Mouse (Mus musculus): Measurements from ENCODE around the gene Kif5a.

Kif5a gene

DNA sequence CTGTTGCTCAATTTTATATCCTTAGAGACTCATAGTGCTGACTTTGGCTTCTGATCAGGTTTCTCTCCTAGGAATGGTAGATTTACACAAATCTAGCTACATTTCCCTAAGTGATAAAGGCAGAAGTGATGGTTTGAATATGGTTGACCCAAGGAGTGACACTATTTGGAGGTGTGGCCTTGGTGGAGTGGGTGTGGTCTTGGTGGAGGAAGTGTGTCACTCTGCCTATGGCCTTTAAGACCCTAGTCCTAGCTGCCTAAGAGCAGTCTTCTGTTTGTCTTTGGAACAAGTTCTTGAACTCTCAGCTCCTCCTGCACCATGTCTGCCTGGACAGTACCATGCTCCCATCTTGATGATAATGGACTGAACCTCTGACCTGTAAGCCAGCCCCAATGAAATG is 46.0 kb downstream of the Kif5a start:
- no peak for DNase-seq (ENCODE audit: inconsistent age in 2 of 2, low spot score in 1 of 2)

DNA sequence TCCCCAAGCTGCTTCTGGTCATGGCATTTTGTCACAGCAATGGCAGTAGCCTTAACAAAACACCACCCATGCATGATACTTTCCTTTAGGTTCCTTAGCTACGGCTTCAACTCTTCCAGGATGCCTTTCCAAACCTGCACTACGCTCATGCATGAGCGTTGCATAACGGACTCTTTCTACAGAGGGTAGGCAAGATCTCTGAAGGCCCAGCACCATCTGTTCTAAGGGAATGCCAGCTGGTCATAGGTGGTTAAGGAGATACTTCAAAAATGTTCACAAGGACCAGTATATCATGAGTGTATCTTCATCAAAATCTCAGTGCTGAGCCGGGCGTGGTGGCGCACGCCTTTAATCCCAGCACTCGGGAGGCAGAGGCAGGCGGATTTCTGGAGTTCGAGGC is 46.7 kb downstream of the Kif5a start:
- DNase-seq (ENCODE audit: inconsistent age in 2 of 2, low spot score in 1 of 2) = no peak

DNA sequence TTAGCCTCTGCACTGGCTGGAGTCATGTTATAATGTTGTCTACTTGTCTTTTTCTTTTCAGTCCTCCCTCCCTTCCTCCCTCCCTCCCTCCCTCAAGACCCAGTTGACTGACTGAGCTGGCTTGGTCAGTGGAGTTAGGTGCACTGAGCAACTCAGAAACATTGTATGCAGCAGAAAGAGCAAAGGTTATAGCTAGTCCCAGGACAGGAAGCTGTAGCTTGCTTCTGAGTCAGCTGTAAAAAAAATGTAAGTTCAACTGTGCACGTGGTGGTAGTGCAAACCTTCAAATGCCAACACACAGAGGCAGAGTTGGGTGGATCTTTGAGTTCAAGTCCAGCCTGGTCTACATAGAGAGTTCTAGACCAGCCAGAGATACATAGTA is 48.7 kb downstream of the Kif5a start:
- DNase-seq (ENCODE audit: inconsistent age in 2 of 2, low spot score in 1 of 2) = no peak

DNA sequence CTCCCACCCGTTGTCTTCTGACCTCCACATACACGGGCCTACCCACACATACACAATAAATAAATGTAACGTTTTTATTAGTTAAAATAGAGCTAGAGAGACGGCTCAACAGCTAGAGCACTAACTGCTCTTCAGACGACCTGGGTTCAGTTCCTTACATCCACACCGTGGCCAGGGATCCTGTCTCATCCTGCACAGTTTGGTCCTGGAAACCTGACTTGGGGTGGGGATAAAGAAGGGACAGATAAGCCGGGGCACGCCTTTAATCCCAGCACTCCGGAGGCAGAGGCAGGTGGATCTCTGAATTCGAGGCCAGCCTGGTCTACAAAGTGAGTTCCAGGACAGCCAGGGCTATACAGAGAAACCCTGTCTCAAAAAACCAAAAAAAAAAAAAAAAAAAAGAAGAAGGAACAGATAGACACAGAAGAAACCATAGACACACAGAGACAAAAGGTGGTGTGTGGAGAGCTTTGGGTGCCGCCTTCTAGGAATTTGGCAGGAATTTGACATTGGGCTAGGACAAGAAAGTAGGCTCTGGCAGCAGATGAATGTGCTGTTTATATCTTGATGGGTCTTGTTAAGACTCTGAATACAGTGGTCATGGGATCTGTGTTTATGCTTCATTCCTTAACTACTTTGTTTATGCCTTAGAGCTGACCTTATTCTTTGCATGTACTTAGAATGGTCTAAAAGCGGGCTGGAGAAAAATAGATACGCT is 49.3 kb downstream of the Kif5a start:
- DNase-seq (ENCODE audit: inconsistent age in 2 of 2, low spot score in 1 of 2) = no peak

DNA sequence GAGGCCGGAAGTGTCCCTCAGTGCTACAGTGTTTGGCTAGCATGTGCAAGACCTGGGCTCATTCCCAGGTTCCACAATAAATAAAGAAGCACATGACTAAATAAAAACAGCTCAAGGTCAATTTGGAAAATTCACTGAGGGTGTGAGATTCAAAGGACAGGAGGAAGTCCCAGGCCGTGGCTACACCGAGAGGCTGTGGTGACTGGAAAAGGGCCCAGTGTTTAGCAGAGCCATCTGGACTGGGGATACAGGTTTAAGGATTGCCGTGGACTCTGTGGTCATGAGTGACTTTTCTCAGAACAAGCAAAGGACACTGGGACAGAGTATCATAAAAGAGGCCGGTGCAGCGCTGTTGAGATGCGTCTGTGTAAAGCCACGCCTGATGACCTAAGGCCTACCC is 49.9 kb downstream of the Kif5a start:
- DNase-seq (ENCODE audit: inconsistent age in 2 of 2, low spot score in 1 of 2) = peak in 1 of 2 experiments; percentile 24

DNA sequence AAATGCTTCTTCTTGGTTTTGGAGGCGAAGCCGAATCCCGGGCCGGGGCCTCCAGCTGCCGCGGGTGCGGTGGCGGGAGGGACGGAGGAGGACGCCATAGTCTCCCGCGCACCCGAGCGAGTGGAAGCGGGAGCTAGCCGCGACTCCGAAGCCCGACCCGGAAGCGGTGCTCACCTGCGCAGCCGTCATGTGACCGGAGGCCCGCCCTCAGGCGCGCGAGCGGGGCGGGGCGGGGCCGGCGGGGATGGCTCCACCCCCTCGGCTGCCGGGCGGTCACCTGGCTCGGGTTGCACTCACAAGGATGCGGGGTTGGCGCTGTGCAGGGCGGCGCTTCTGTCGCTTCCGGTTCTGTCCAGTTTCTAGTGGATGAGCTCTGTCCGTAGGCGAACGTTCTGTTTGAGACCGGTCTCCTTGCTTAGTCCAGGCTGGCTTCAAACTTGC is 51.7 kb downstream of the Kif5a start, which contains the start of gene Pip4k2c:
TSS of gene Pip4k2c (minus strand) at position 172 of the 441 bp plus-strand sequence.
- peak; percentile 96 to 97 for DNase-seq (ENCODE audit: inconsistent age in 2 of 2, low spot score in 1 of 2)

DNA sequence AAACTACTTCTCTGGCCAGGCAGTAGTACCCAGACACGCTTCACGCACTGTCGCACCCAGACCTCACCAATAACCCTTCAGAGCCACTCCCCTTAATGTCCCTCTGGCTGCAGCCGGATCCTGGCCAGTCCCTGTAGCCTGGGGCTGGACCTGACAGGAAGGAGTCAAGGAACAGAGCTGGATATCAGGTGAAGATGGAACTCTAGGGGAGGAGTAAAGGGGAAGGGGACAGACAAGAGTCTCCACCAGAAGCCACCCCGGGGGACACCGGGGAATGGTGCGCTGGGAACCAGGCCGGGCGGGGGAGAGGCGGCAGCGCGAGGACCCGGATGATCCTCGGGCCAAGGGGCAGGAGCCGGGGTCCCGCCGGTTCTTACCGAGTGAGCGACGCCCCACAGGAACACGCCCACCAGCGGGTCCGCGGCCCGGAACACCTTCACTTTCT is 52.2 kb downstream of the Kif5a start:
- DNase-seq (ENCODE audit: inconsistent age in 2 of 2, low spot score in 1 of 2) = no peak

DNA sequence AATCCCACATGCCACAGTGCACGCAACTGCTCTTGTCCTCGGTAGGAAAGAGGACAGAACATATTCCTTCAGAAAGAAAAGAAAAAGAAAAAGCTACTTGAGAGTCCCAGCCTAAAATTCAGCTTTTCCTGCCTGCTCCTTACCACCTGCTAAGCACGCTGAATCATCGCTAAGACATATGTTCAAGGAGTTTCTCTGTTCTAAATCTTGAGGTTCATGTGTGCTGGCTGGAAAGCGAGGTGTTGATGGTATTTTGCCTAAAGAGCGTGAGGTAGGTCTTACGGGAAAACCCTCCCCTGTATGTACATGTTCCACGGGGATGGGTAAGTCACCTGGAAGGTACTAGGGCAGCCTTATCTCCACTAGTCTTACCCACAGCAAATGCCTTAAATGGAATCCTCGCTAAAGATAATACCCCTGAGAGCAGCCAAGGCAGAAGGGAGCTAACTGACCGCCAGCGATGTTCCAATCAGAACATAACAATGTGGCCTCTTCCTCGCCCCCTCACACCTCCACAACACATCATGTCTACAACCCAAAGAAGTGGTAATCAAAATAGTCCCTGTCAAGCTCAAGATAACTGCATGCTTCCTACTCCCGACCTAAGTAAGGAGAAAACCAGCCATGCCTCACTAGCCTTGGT is 53.1 kb downstream of the Kif5a start:
- no peak for DNase-seq (ENCODE audit: inconsistent age in 2 of 2, low spot score in 1 of 2)

DNA sequence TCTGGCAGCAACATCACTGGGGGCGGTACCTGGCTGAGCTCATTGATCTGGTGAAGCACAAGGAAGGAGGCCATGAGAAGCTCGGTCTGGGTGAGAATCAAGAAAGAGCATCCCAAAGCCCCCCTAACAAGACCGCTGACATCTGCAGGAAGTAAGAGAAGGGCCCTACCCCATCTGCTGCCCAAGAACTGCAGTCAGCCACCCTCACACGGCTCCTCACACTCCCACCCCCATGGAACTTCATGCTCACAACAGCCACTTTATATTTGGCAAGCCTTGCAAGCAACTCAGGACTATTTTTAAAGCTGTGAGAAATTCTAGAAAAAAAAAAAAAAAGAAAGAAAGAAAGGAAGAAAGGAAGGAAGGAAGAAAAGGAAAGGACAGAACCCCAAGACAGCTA is 54.2 kb downstream of the Kif5a start:
- DNase-seq (ENCODE audit: inconsistent age in 2 of 2, low spot score in 1 of 2) = no peak

DNA sequence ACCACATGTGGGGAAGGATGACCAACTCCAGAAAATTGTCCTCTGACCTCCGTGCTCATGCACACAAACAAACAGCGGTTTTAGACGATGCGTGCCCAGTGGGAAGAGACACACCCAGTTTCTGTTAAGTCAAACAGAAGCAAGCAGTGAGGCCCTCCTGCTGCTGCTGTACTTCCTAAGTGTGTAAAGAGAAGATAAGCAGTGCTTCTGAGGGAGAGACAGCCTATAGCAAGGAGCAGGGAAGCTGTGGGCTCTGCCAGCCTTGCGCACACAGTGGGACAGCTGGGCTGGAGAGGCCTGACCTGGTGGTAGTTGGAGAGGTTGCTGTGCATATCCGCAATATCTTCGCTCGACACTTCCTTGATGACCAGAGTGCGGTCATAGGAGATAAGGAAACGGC is 57.8 kb downstream of the Kif5a start:
- DNase-seq (ENCODE audit: inconsistent age in 2 of 2, low spot score in 1 of 2) = no peak

DNA sequence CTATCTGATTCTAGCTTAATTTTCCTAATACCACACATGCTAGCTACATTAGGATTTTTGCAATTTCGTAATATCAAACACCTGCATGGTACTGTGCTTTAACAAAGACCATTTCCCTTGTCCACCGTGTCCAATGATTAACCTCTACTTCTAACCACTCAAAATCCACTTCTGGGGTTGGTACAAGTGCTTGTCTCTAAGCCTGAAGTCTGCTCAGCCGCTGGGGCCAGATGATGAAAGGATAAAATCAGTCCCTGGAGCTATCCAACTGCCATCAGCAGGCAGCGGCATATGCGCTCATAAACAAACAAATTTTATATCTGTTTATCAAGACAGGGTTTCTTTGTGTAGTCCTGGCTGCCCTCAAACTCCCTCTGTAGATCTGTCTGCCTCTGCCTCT is 58.6 kb downstream of the Kif5a start:
- DNase-seq (ENCODE audit: inconsistent age in 2 of 2, low spot score in 1 of 2) = no peak

DNA sequence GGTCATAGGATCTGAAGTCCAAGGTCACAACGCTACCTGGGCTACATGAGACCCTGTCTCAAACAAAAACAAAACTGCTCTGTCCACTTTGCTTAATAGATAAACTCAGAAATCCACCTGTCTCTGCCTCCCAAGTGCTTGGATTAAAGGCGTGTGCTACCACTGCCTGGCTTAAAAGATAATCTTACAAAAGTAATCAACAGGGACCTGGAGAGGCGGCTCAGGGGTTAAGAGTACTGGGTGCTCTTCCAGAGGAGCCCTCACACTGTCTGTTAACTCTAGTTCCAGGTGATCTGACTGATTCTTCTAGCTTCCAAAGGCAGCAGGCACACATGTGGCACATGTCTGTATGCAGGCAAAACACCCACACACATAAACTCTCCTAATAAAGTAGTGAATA is 60.0 kb downstream of the Kif5a start:
- no peak for DNase-seq (ENCODE audit: inconsistent age in 2 of 2, low spot score in 1 of 2)

DNA sequence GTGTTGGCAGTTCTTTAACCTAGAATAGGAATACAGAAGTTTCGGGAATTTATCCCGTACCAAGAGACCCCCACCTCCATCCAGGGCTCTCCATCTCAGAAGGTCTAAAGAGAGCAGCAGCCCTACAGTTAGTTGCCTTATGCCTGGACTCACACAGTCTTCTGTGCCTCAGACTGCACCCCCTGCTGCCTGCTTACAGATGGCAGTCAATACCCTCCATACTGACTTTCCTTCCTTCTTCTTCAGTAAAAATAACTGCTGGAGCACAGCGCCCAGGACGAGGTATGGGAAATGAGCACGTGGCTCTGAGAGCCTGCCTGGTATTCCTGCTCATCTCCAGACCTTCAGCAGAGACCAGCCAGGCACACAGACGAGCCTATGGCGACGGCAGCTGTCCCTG is 62.9 kb downstream of the Kif5a start:
- DNase-seq (ENCODE audit: inconsistent age in 2 of 2, low spot score in 1 of 2) = no peak

DNA sequence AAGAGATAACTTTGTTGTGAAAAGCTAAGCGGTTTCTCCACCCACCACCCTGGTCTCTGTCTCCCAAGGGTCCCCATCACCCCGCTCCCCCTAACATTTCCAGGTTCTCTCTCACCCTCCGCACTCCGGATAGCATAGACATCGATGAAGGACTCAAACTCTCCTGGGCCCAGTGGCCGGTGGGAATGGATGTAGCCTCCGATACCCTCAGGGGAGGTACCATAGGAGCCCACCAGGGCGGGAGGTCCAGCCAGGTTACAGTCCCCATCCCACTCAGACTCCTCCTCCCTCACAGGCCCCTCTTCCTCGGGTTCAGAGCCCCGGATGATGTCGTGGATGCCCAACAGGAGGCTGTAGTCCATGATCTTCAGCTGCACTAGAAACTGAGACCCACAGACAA is 63.7 kb downstream of the Kif5a start:
- no peak for DNase-seq (ENCODE audit: inconsistent age in 2 of 2, low spot score in 1 of 2)

DNA sequence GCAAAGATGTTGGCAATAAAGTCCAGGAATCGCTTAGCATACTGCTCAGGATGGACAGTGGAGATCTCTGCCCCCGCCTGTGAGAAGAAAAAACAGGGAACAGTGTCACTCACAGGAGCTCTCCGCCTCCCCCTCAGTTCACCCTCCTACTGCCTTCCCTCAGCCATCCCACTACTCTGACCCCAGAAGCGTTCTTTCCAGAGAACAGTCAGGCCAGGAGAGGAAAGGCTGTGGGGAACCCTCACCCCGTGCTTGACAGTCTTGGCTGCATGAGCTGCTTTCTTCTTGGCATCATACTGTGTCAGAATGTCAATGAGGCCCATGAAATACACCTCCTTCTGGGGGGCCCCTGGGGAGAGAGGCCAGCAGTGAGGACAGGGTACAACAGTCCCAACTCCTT is 64.1 kb downstream of the Kif5a start:
- DNase-seq (ENCODE audit: inconsistent age in 2 of 2, low spot score in 1 of 2) = no peak

DNA sequence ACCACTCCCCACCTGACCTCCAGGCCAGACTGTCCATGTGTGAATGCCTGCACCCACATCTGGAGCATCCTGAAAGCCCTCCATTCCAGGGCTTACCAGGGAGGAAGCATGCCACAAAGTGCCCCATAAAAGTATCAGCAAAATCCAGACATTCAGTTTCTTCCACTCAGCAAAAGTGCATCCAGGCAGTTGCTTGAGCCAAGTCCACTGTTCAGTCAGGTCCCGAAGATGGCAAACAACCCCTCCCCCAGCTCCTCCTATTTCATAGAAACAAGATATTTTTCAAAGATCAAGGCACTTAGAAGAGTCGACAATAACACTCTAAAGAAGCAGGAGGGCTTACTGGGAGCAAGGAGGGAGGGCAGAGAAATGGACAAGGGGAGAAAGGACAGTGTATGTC is 64.7 kb downstream of the Kif5a start:
- no peak for DNase-seq (ENCODE audit: inconsistent age in 2 of 2, low spot score in 1 of 2)

DNA sequence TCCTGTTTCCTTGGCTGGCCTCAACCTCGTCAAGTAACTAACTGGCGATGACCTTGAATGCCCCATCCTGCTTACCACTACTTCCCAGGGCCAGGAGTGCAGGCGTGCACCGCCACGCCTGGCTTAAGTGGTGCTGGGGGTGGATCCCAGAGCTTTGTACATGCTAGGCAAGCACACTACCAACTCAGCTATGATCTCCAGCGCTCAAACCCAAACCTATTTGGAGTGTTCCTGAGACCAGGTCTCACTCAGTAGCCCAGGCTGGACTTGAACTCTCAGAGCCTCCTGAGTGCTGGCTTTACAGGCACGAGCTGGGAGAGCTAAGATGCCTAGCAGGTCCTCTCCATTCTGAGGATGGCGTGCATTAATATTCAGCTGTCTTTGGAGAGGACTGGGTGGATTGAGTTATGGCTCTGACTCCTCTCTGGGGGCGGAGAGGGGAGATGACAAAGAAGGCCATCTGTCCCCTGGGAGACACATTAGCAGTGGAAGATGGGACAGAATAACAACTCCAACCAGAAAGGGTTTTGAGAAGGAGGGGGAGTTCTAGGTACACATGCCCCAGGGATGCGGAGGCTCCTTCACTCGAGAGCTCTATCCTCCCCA is 65.5 kb downstream of the Kif5a start:
- DNase-seq (ENCODE audit: inconsistent age in 2 of 2, low spot score in 1 of 2) = no peak

DNA sequence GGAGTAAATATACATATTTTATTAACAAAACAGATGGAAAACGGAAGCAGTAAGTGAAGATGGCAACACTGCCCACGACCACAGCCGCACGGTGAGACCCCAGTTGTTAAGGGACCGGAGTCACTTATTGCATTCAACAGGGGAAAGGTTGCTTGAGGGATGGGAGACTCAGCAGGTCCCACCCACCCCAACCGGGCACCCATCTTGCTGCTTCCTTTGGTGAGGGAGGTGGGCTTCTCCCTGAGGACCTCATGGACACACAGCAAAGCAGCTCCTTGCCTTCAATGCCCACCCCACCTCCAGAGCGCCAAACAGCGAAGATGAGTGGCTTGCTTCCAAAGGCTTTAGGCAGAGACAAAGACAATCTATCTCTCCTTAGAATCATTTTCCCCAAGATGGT is 66.0 kb downstream of the Kif5a start:
- DNase-seq (ENCODE audit: inconsistent age in 2 of 2, low spot score in 1 of 2) = no peak

DNA sequence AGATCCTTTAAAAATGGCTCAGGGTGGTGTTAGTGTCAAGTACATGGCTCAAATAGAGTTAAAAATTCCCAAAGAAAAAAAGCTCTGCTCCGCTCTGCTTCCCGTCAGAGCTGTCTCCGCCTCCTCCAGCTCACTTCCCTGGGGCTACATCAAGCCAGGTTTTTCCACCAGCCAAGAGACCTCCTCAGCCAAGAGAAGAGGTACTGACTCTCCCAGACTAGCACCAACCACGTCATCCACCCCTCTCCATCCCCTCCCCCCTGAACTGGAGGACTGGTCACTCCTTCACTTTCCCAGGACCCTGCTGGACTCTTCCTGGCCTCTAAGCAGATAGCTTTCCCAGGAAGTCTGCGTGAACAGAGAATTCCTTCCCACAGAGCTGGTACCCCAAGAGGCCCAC is 66.8 kb downstream of the Kif5a start:
- peak; percentile 79 to 82 for DNase-seq (ENCODE audit: inconsistent age in 2 of 2, low spot score in 1 of 2)

DNA sequence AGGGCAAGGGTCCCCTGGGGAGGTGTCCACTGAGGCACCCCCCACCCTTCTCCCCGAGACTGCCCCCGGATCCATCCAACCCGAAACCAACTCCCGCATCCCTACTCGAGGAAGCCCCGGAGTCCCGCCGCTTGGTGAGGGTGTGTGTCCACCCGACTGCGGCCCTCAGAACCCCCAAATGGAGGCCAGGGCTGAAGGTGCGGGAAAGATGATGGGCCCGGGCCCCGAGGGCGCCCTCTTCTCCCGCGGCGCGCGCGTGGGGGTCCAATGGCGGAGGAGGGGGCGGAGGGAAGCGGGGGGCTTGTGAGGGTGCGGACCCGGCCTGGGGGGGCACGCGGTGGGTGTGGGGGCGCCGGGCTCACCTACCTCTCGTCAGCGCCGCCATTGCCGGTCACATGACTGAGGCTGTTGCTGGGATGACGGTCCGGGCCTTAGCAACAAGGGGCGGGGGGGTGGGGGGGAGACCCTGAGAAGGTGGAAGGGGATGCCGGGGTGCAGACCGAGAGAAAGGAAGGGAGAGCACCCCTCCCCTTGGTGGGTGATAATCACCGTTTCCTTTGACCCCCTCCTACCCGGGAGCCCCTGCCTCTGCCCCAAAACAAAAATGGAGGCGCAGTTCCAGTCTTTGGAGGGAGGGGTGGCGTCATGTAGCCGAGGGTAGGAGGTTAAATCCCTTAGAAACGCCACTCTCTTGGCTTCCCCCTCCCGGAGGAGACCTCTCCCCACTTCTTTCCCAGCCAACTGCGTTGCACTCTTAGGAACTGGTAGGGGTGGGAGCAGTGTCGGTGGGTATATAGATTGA is 67.6 kb downstream of the Kif5a start, which contains the start of gene Dtx3:
TSS of gene Dtx3 (minus strand) at position 401 of the 802 bp plus-strand sequence.
- peak; percentile 59 to 78 for DNase-seq (ENCODE audit: inconsistent age in 2 of 2, low spot score in 1 of 2)
